11 mouse cellular contexts compared by ENCODE assay signal in the genomic region with DNA sequence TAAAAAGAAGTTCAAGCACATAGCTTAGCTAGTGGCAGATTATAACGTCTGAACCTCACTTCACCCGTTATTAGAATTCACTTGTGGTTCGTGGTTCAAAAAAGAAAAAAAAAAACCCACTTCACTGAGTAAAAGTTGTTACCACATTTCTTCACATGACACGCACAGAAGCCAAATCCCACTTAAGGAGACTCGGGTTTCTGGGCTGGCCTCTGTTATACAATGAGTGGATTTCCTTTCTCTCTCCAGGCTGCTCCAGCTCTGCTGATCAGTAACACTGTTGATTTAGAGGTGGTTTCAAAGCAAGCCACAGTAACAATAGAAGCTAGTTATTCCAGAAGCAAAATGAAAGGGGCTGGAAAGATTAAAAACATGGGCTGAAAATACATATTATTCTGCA.
"Had no signal": no experiment of that assay in that cellular context is flagged by ENCODE, and none has a peak within 500 bp of the region (broad histone marks: within the 10 kb centered on the region; RNA-seq: fewer than 3 reads in every experiment).

No protein-coding gene starts in this region.

- H3K4me3 ChIP-seq: limb, embryonic 13.5 days; midbrain, embryonic 15.5 days had no signal

- H3K9ac ChIP-seq: limb, embryonic 13.5 days; liver, embryonic 14.5 days; lung, embryonic 14.5 days; midbrain, embryonic 15.5 days had no signal

- H3K9me3 ChIP-seq: limb, embryonic 13.5 days; midbrain, embryonic 15.5 days had no signal

- ATAC-seq: midbrain, embryonic 15.5 days had no signal

- H3K27me3 ChIP-seq: limb, embryonic 13.5 days; midbrain, embryonic 15.5 days had no signal

- H3K4me1 ChIP-seq: limb, embryonic 13.5 days had no signal

- H3K27ac ChIP-seq: kidney, postnatal 0 days; limb, embryonic 13.5 days; liver, embryonic 14.5 days; midbrain, embryonic 15.5 days had no signal

- H3K4me2 ChIP-seq: limb, embryonic 13.5 days; lung, embryonic 14.5 days; midbrain, embryonic 11.5 days; midbrain, embryonic 15.5 days had no signal

- H3K36me3 ChIP-seq: limb, embryonic 13.5 days; midbrain, embryonic 15.5 days had no signal

- DNase-seq: kidney, adult 9 months; kidney, postnatal 36 days; left cerebral cortex, postnatal 4 days; lung, embryonic 14.5 days; right cerebral cortex, postnatal 14 days; thymus, postnatal 36 days had no signal
